Mouse (Mus musculus) spleen, adult 2 months (tissue): ENCODE results near the gene Rbm6. TPM values are rescaled to one million over a fixed set of nuclear protein-coding genes. Genes with fewer than 3 reads are reported as not detected.

ENCODE experiments used
- DNase-seq, 2 experiments: peaks; one replicate each; pipeline versions ENCODE4 v3.0.0 to v3.0.0-alpha.2; 2012 to 2021; ENCODE audit warnings: low spot score in 2 of 2, low read depth in 1 of 2
- H3K27ac ChIP-seq: fragments of 200-500 bp; 2 replicates; pipeline ENCODE4 v1.5.1; 2012; ENCODE audit warnings: low read length, inconsistent platforms; ENCODE audit not compliant: insufficient read depth
- H3K27me3 ChIP-seq: fragments of 200-500 bp; 2 replicates; pipeline ENCODE4 v1.6.1; 2012; ENCODE audit warnings: mild to moderate bottlenecking, moderate library complexity, low read length, inconsistent platforms; ENCODE audit not compliant: control insufficient read depth, insufficient read depth
- H3K36me3 ChIP-seq: fragments of 200-500 bp; 2 replicates; pipeline ENCODE4 v1.6.1; 2012; ENCODE audit warnings: mild to moderate bottlenecking, low read length, inconsistent platforms; ENCODE audit not compliant: control insufficient read depth, insufficient read depth
- H3K4me1 ChIP-seq: fragments of 200-500 bp; 2 replicates; pipeline ENCODE4 v1.6.1; 2011; ENCODE audit warnings: inconsistent platforms; ENCODE audit not compliant: control insufficient read depth, insufficient read depth, insufficient read length
- H3K4me3 ChIP-seq: fragments of 200-500 bp; 2 replicates; pipeline ENCODE4 v1.5.1; 2011; ENCODE audit warnings: mild to moderate bottlenecking, inconsistent platforms; ENCODE audit not compliant: insufficient read depth, insufficient read length; ENCODE audit errors: extremely low read depth
- CTCF ChIP-seq: fragments of 200-500 bp; IDR thresholded peaks from 2 replicates; pipeline ENCODE4 v1.5.1; 2011; ENCODE audit warnings: mild to moderate bottlenecking, inconsistent platforms; ENCODE audit not compliant: insufficient read depth, insufficient read length, insufficient replicate concordance; ENCODE audit errors: extremely low read depth
- POLR2A ChIP-seq: fragments of 200-500 bp; IDR thresholded peaks from 2 replicates; pipeline ENCODE4 v1.6.1; 2011; ENCODE audit warnings: low read depth, low read length, inconsistent platforms
- WGBS: fragments of 180-500 bp; shearing (Covaris S2); methylation state at CpG from one replicate; pipeline ENCODE4 v1.1.7; 2018; 5-methylcytosine and 5-hydroxymethylcytosine counted together
- polyA plus RNA-seq: library from polyadenylated mRNA; depleted of rRNA; stranded (reverse); fragments of >200 nt; gene quantifications from 2 replicates; pipeline ENCODE4 v1.2.3, GENCODE M21; 2012

Gene Rbm6
- polyA plus RNA-seq, 1 experiment = 12.4 TPM

DNA sequence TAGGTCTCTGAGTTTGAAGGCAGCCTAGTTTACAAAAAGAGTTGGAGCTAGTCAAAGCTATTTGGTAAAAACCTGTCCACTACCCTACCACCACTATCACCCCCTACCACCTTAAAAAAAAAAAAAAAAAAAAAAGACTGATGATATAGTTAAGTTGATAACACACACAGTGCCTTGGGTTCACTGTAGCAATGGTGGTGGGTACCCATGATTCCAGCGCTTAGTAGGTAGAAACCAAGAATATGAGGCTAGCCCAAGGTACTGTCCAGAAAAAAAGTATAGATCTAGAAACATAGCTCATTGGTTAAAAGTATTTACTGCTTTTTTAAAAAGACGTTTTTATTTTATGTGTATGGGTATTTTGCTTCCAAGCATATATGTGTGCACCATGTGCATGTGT lies 30.3 kb downstream of the Rbm6 start:
- peaks cover 9% of the 10 kb centered on the region; the same call in 1 of the 2 replicates for H3K36me3 ChIP-seq
- WGBS = 90% methylated on average over 2 of the region's 2 CpGs
- DNase-seq = no peak
- no peak overlapping the region for H3K4me3 ChIP-seq
- no peaks in the 10 kb centered on the region for H3K27me3 ChIP-seq
- TF ChIP-seq CTCF = no peak
- no peak for TF ChIP-seq POLR2A
- H3K27ac ChIP-seq = no peak overlapping the region
- no peaks in the 10 kb centered on the region for H3K4me1 ChIP-seq

DNA sequence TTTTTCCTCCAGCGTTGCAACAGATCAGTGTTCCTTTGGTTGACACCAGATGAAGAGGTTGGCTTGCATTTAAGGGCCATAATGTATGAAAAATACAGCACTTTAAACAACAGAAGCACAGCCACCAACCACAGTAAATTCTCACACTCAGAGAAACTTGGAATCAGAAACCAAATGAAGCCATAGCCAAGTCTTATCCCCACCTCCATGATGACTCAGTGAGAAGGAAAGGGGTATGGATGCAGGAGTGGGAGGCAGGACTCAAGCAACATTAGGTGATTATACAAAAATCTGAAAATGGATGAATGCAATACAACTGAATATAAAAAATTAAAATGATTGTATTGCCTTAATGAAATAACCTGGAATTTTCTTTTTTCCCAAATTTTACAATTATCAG lies 34.2 kb downstream of the Rbm6 start:
- WGBS = 96% methylated on average over 1 of the region's 1 CpGs

DNA sequence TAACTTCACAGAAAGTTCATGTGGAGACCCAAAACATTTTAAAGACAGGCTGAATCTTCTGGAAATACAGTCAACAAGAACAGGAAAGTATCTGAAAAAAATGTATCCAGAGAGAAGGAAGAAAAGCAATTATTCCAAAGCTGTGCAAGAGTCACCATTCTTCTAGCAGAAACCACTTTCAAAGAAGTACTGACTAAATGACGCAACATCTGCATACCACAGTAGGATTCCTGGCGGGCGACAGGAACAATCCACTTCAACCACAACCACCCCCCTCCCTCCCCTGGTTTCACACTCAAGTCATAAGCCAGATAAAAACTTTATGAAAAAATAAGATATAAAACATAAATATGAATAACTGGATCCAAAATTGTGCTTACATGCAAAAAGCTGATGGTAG lies 39.2 kb downstream of the Rbm6 start:
- TF ChIP-seq POLR2A (no peak), CTCF (no peak)
- DNase-seq = no peak
- no peaks in the 10 kb centered on the region for H3K4me1 ChIP-seq
- H3K4me3 ChIP-seq = no peak overlapping the region
- H3K27me3 ChIP-seq = no peaks in the 10 kb centered on the region
- H3K27ac ChIP-seq = no peak overlapping the region
- WGBS = 79% methylated on average over 3 of the region's 3 CpGs
- H3K36me3 ChIP-seq = peaks cover 6% of the 10 kb centered on the region

More for the DNA sequence above, 34.2 kb downstream of the Rbm6 start:
- no peak for DNase-seq
- H3K27me3 ChIP-seq = no peaks in the 10 kb centered on the region
- TF ChIP-seq POLR2A (no peak), CTCF (no peak)
- no peak overlapping the region for H3K27ac ChIP-seq
- peaks cover 5% of the 10 kb centered on the region for H3K36me3 ChIP-seq
- no peak overlapping the region for H3K4me3 ChIP-seq
- H3K4me1 ChIP-seq = no peaks in the 10 kb centered on the region

- H3K4me3 ChIP-seq = no peak overlapping the region
- no peak overlapping the region for H3K27ac ChIP-seq
- no peaks in the 10 kb centered on the region for H3K27me3 ChIP-seq
- H3K4me1 ChIP-seq = no peaks in the 10 kb centered on the region
- DNase-seq = no peak
- peaks cover 7% of the 10 kb centered on the region; the same call in 1 of the 2 replicates for H3K36me3 ChIP-seq
- no peak for TF ChIP-seq CTCF
- TF ChIP-seq POLR2A = no peak
These were observed 41.3 kb downstream of the Rbm6 start for GRCm38 (mm10) chr9:107831765-107832164.

DNA sequence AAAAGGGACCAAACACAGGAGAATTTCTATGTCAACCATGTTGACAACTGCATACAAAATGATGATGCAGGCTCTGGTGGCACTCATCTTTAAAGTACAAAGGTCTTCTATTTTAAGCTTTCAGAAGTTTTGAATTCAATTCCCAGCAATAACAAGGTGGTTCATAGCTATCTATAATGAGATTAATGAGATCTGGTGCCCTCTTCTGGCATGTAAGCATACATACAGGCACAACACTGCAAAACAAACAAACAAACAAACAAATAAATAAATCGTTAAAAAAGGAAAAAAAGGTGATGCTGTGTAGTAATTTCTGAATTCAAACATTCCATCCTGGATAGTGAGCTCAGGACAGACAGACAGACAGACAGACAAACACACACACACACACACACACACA lies 60.9 kb downstream of the Rbm6 start:
- 89% methylated on average over 1 of the region's 1 CpGs for WGBS
- TF ChIP-seq CTCF (no peak), POLR2A (no peak)
- Histone ChIP-seq H3K4me1 (no peaks in the 10 kb centered on the region), H3K27me3 (no peaks in the 10 kb centered on the region), H3K27ac (no peak overlapping the region), H3K4me3 (no peak overlapping the region), H3K36me3 (peaks cover 12% of the 10 kb centered on the region)
- DNase-seq = no peak

- Histone ChIP-seq H3K4me3 (no peak overlapping the region), H3K27ac (no peak overlapping the region), H3K4me1 (no peaks in the 10 kb centered on the region), H3K36me3 (peaks cover 7% of the 10 kb centered on the region), H3K27me3 (no peaks in the 10 kb centered on the region)
- WGBS = 86% methylated on average over 2 of the region's 2 CpGs
- no peak for DNase-seq
- TF ChIP-seq POLR2A (no peak), CTCF (no peak)
These were observed 62.1 kb downstream of the Rbm6 start for GRCm38 (mm10) chr9:107810985-107811384.

- no peak overlapping the region for H3K27ac ChIP-seq
- no peak for TF ChIP-seq POLR2A
- no peak for TF ChIP-seq CTCF
- H3K27me3 ChIP-seq = no peaks in the 10 kb centered on the region
- H3K4me3 ChIP-seq = no peak overlapping the region
- no peaks in the 10 kb centered on the region for H3K4me1 ChIP-seq
- peaks cover 30% of the 10 kb centered on the region for H3K36me3 ChIP-seq
- DNase-seq = no peak
- WGBS = 82% methylated on average over 6 of the region's 6 CpGs
These were observed 81.3 kb downstream of the Rbm6 start for GRCm38 (mm10) chr9:107791714-107792113.
